Comparison of ENCODE assay signal across 8 mouse cellular contexts in genomic region chr11:97818571-97818970, GRCm38 (mm10). TPM values are rescaled to one million over a fixed set of nuclear protein-coding genes. Genes with fewer than 3 reads are reported as not detected.
DNase-seq lines count a peak whose midpoint lies in the region; ATAC-seq and TF ChIP-seq lines count a peak whose summit lies in the region.

No protein-coding gene starts in this region.

- peaks cover 68% of the 10 kb centered on the region for H3K4me1 ChIP-seq in heart, embryonic 12.5 days (replicated peaks)
- H3K4me1 ChIP-seq in liver, adult 2 months (ENCODE audit: control insufficient read depth, insufficient read depth, low read length), result peaks cover 64% of the 10 kb centered on the region
- H3K4me1 ChIP-seq in neural tube, embryonic 13.5 days (replicated peaks), result peaks cover 41% of the 10 kb centered on the region

- peak overlapping the region; percentile 67 for H3K27ac ChIP-seq in heart, embryonic 12.5 days (ENCODE audit: poor library complexity, severe bottlenecking)
- peak overlapping the region; percentile 81 for H3K27ac ChIP-seq in liver, adult 2 months (replicated peaks; ENCODE audit: insufficient read depth, low read depth, low read length)
- H3K27ac ChIP-seq in neural tube, embryonic 13.5 days (replicated peaks), result peak overlapping the region; percentile 87

- TF ChIP-seq CTCF in liver, adult 2 months (IDR thresholded peaks at IDR 0.05; ENCODE audit: low read depth, low read length), result no peak

- no peaks in the 10 kb centered on the region for H3K9me3 ChIP-seq in heart, embryonic 12.5 days (replicated peaks)
- H3K9me3 ChIP-seq in neural tube, embryonic 13.5 days, result no peaks in the 10 kb centered on the region

- H3K36me3 ChIP-seq in heart, embryonic 12.5 days, result peaks cover 58% of the 10 kb centered on the region
- H3K36me3 ChIP-seq in liver, adult 2 months (ENCODE audit: control insufficient read depth, insufficient read depth, low read length), result peaks cover 2% of the 10 kb centered on the region; the same call in 1 of the 2 replicates
- H3K36me3 ChIP-seq in neural tube, embryonic 13.5 days, result peaks cover 81% of the 10 kb centered on the region

- H3K9ac ChIP-seq in heart, embryonic 12.5 days, result peak overlapping the region; percentile 63
- H3K9ac ChIP-seq in liver, adult 2 months (ENCODE audit: low read depth, low read length), result peak overlapping the region; percentile 35
- H3K9ac ChIP-seq in neural tube, embryonic 13.5 days, result peak overlapping the region; percentile 45

- H3K27me3 ChIP-seq in heart, embryonic 12.5 days (replicated peaks), result no peaks in the 10 kb centered on the region
- H3K27me3 ChIP-seq in liver, adult 2 months (ENCODE audit: control insufficient read depth, insufficient read depth, low read length), result no peaks in the 10 kb centered on the region
- no peaks in the 10 kb centered on the region for H3K27me3 ChIP-seq in neural tube, embryonic 13.5 days

- H3K4me2 ChIP-seq in heart, embryonic 12.5 days, result no peak overlapping the region
- peak overlapping the region; percentile 3; the same call in 1 of the 2 replicates for H3K4me2 ChIP-seq in neural tube, embryonic 13.5 days

- no peak for ATAC-seq in heart, embryonic 12.5 days (ENCODE audit: insufficient number of reproducible peaks, low FRiP score)
- peak; percentile 79 for ATAC-seq in neural tube, embryonic 13.5 days (ENCODE audit: low read depth)
- ATAC-seq in erythroid progenitor cell, adult 5-6 weeks (replicated peaks; ENCODE audit: low FRiP score, poor library complexity, severe bottlenecking), result no peak

- no peak for DNase-seq in heart, adult 8-10 months (ENCODE audit: low spot score)
- DNase-seq in embryo, embryonic 10 days (ENCODE audit: low spot score), result peak; percentile 90
- peak; percentile 71 to 74 for DNase-seq in heart, postnatal 10 days
- peak; percentile 76 for DNase-seq in liver, adult 2 months (ENCODE audit: extremely low read depth, low read depth, low spot score)
- DNase-seq in spleen, adult 18-20 months, result no peak

- H3K4me3 ChIP-seq in heart, embryonic 12.5 days, result no peak overlapping the region
- no peak overlapping the region for H3K4me3 ChIP-seq in liver, adult 2 months (ENCODE audit: insufficient read depth, low read depth, low read length)
- no peak overlapping the region for H3K4me3 ChIP-seq in neural tube, embryonic 13.5 days

- no peak for TF ChIP-seq POLR2A in liver, adult 2 months (IDR thresholded peaks at IDR 0.05; ENCODE audit: extremely low read depth, insufficient read depth, low read length)

- 7% methylated on average over 4 of the region's 4 CpGs for WGBS in heart, embryonic 12.5 days
- WGBS in liver, adult 2 months, result 4% methylated on average over 4 of the region's 4 CpGs
- WGBS in neural tube, embryonic 13.5 days, result 9% methylated on average over 4 of the region's 4 CpGs

- peaks cover 19% of the 10 kb centered on the region; the same call in 1 of the 2 replicates for H3K79me2 ChIP-seq in liver, adult 2 months (ENCODE audit: control insufficient read depth, insufficient read depth, low read length)

- intact Hi-C loops in heart, postnatal 10 days (cut with DNase I), result no loop called here

RNA-seq across cellular contexts. Expression of gene Lasp1, which starts 19.8 kb away (rescaled TPM):
- polyA plus RNA-seq in heart, embryonic 12.5 days (2016; fragmentation: Nextera tagmentation; extraction: Ambion mirVana), result 46.9 and 49.5 TPM in 2 replicates
- 10 to 100 TPM; 20.1 to 32.0 (median 25.8) TPM for total RNA-seq in heart, adult 8-10 months (2022)
- total RNA-seq in heart, postnatal 10 days (2021), result 10 to 100 TPM; 74.9 to 76.4 TPM
- 23.3 and 33.3 TPM in 2 replicates for total RNA-seq in liver, adult 2 months (2014; rRNA removed)
- polyA plus RNA-seq in liver, adult 2 months (2012; rRNA removed), result 80.5 and 85.4 TPM in 2 replicates
- polyA plus RNA-seq in neural tube, embryonic 13.5 days (2015; fragmentation: Nextera tagmentation; extraction: Ambion mirVana), result 114 and 123 TPM in 2 replicates
- total RNA-seq in erythroid progenitor cell, adult 5-6 weeks (2015; ENCODE audit: low replicate concordance), result 28.9 and 33.5 TPM in 2 replicates
- 14.8 and 57.0 TPM in 2 replicates for total RNA-seq in erythroid progenitor cell, adult 5-6 weeks (2017; ENCODE audit: low replicate concordance)

RNA-seq across cellular contexts. Expression of gene B230217C12Rik, which starts 22.0 kb away (rescaled TPM):
- 6.9 and 7.4 TPM in 2 replicates for polyA plus RNA-seq in heart, embryonic 12.5 days (2016; fragmentation: Nextera tagmentation; extraction: Ambion mirVana)
- 1 to 10 TPM in 1 of 4 experiments, under 1 TPM in 3; 0.22 to 1.7 (median 0.51) TPM for total RNA-seq in heart, adult 8-10 months (2022)
- 1 to 10 TPM in 1 of 2 experiments, under 1 TPM in 1; 0.84 to 1.0 TPM for total RNA-seq in heart, postnatal 10 days (2021)
- 0.09 and 0.27 TPM in 2 replicates for total RNA-seq in liver, adult 2 months (2014; rRNA removed)
- 0.14 and 0.29 TPM in 2 replicates for polyA plus RNA-seq in liver, adult 2 months (2012; rRNA removed)
- 31.0 and 32.3 TPM in 2 replicates for polyA plus RNA-seq in neural tube, embryonic 13.5 days (2015; fragmentation: Nextera tagmentation; extraction: Ambion mirVana)
- total RNA-seq in erythroid progenitor cell, adult 5-6 weeks (2015; ENCODE audit: low replicate concordance), result not detected in 2 replicates
- not detected in 2 replicates for total RNA-seq in erythroid progenitor cell, adult 5-6 weeks (2017; ENCODE audit: low replicate concordance)

RNA-seq across cellular contexts. Expression of gene Rpl23, which starts 36.3 kb away (rescaled TPM):
- 404 and 410 TPM in 2 replicates for polyA plus RNA-seq in heart, embryonic 12.5 days (2016; fragmentation: Nextera tagmentation; extraction: Ambion mirVana)
- 100 to 1,000 TPM; 425 to 610 (median 521) TPM for total RNA-seq in heart, adult 8-10 months (2022)
- 100 to 1,000 TPM; 677 to 703 TPM for total RNA-seq in heart, postnatal 10 days (2021)
- total RNA-seq in liver, adult 2 months (2014; rRNA removed), result 240 and 283 TPM in 2 replicates
- 68.5 and 71.4 TPM in 2 replicates for polyA plus RNA-seq in liver, adult 2 months (2012; rRNA removed)
- polyA plus RNA-seq in neural tube, embryonic 13.5 days (2015; fragmentation: Nextera tagmentation; extraction: Ambion mirVana), result 351 and 415 TPM in 2 replicates
- 324 and 337 TPM in 2 replicates for total RNA-seq in erythroid progenitor cell, adult 5-6 weeks (2015; ENCODE audit: low replicate concordance)
- 331 and 402 TPM in 2 replicates for total RNA-seq in erythroid progenitor cell, adult 5-6 weeks (2017; ENCODE audit: low replicate concordance)

RNA-seq across cellular contexts. Expression of gene 1700001P01Rik, which starts 42.9 kb away (rescaled TPM):
- polyA plus RNA-seq in heart, embryonic 12.5 days (2016; fragmentation: Nextera tagmentation; extraction: Ambion mirVana), result not detected in 2 replicates
- not detected for total RNA-seq in heart, adult 8-10 months (2022)
- total RNA-seq in heart, postnatal 10 days (2021), result not detected
- total RNA-seq in liver, adult 2 months (2014; rRNA removed), result not detected in 2 replicates
- not detected in 2 replicates for polyA plus RNA-seq in liver, adult 2 months (2012; rRNA removed)
- 0.67 TPM in 1 of 2 replicates, not detected in the other for polyA plus RNA-seq in neural tube, embryonic 13.5 days (2015; fragmentation: Nextera tagmentation; extraction: Ambion mirVana)
- total RNA-seq in erythroid progenitor cell, adult 5-6 weeks (2015; ENCODE audit: low replicate concordance), result not detected in 2 replicates
- not detected in 2 replicates for total RNA-seq in erythroid progenitor cell, adult 5-6 weeks (2017; ENCODE audit: low replicate concordance)

RNA-seq across cellular contexts. Expression of gene Cwc25, which starts 52.2 kb away (rescaled TPM):
- polyA plus RNA-seq in heart, embryonic 12.5 days (2016; fragmentation: Nextera tagmentation; extraction: Ambion mirVana), result 10.9 and 11.4 TPM in 2 replicates
- 1 to 10 TPM; 6.1 to 7.1 (median 6.3) TPM for total RNA-seq in heart, adult 8-10 months (2022)
- 10 to 100 TPM; 10.8 to 11.8 TPM for total RNA-seq in heart, postnatal 10 days (2021)
- total RNA-seq in liver, adult 2 months (2014; rRNA removed), result 5.8 and 6.8 TPM in 2 replicates
- 6.2 and 6.3 TPM in 2 replicates for polyA plus RNA-seq in liver, adult 2 months (2012; rRNA removed)
- polyA plus RNA-seq in neural tube, embryonic 13.5 days (2015; fragmentation: Nextera tagmentation; extraction: Ambion mirVana), result 18.8 and 19.1 TPM in 2 replicates
- total RNA-seq in erythroid progenitor cell, adult 5-6 weeks (2015; ENCODE audit: low replicate concordance), result 8.3 and 13.8 TPM in 2 replicates
- 8.8 and 19.1 TPM in 2 replicates for total RNA-seq in erythroid progenitor cell, adult 5-6 weeks (2017; ENCODE audit: low replicate concordance)

Comparison
In these comparisons a context has a peak if more than half of its experiments do, and no peak if none do; other contexts are left out.
1. DNase-seq: peak in embryo, embryonic 10 days (single experiment), heart, postnatal 10 days (2 of 2) and liver, adult 2 months (single experiment); none in heart, adult 8-10 months (single experiment) and spleen, adult 18-20 months (0 of 2).
2. Peak in every context shown above with its lines, with median percentiles within 50 percentile points of each other: H3K27ac ChIP-seq and H3K9ac ChIP-seq.